Mouse (Mus musculus) intestine, embryonic 16.5 days (tissue): Measurements from ENCODE around the gene Por. TPM values are rescaled to one million over a fixed set of nuclear protein-coding genes. Genes with fewer than 3 reads are reported as not detected.

Source experiments
- ATAC-seq: fragments of 200-750 bp; cut with Nextera tagmentation; 2 replicates; pipeline ENCODE4 v1.8.0; 2017; ENCODE audit warnings: moderate TSS enrichment, moderate library complexity
- H3K27ac ChIP-seq: fragments of 300-500 bp; sonication (generic); 2 replicates; pipeline ENCODE4 v1.5.1; 2014; ENCODE audit warnings: mild to moderate bottlenecking, low read length
- H3K27me3 ChIP-seq: fragments of 300-500 bp; sonication (generic); replicated peaks from 2 replicates; pipeline ENCODE4 v1.6.1; 2014; ENCODE audit warnings: low read length, control low read depth, mixed read lengths; ENCODE audit not compliant: control insufficient read depth, insufficient read depth
- H3K36me3 ChIP-seq: fragments of 300-500 bp; sonication (generic); 2 replicates; pipeline ENCODE4 v1.6.1; 2014; ENCODE audit warnings: low read length, control low read depth; ENCODE audit not compliant: control insufficient read depth, insufficient read depth
- H3K4me1 ChIP-seq: fragments of 300-500 bp; sonication (generic); 2 replicates; pipeline ENCODE4 v1.6.1; 2014; ENCODE audit warnings: low read length, control low read depth, mixed read lengths; ENCODE audit not compliant: control insufficient read depth, insufficient read depth
- H3K4me2 ChIP-seq: fragments of 300-500 bp; sonication (generic); 2 replicates; pipeline ENCODE4 v1.6.1; 2014; ENCODE audit warnings: low read depth, low read length, control low read depth
- H3K4me3 ChIP-seq: fragments of 300-500 bp; sonication (generic); 2 replicates; pipeline ENCODE4 v1.5.1; 2014; ENCODE audit warnings: mild to moderate bottlenecking, low read length
- H3K9ac ChIP-seq: fragments of 300-500 bp; sonication (generic); 2 replicates; pipeline ENCODE4 v1.6.1; 2014; ENCODE audit warnings: low read depth, low read length
- H3K9me3 ChIP-seq: fragments of 300-500 bp; sonication (generic); 2 replicates; pipeline ENCODE4 v1.6.1; 2016; ENCODE audit warnings: low read length, control low read depth; ENCODE audit not compliant: control insufficient read depth
- WGBS: fragments of 180-500 bp; shearing (Covaris S2); extraction: QIAGEN DNeasy Blood & Tissue Kit; methylation state at CpG from one replicate; pipeline ENCODE4 v1.1.7; 2014; 5-methylcytosine and 5-hydroxymethylcytosine counted together
- polyA plus RNA-seq: library from polyadenylated mRNA; unstranded; fragments of >200 nt; fragmentation: Nextera tagmentation; extraction: Ambion mirVana; gene quantifications from 2 replicates; pipeline ENCODE4 v1.2.1, GENCODE M21; 2015

The Por gene
- polyA plus RNA-seq, 1 experiment from 2014 or later, result 111 TPM

DNA sequence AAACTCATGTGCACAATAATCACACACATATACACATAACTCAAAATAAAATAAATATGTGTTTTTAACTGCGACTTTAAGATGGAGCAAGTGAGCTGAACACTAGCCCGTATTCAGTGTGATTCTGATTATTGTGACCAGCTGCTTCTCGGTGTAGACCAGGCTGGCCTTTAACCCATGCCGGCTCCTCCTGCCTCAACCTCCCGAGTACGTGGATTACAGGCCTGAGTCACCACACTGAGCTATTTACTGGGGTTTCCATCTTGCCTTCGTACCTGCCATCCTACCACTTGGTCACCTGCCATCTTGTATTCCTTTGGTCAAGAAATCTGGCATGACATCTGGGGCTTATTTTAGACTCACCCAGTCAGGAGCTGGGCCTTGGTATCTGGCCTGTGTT, 33.6 kb downstream of the Por start:
- ATAC-seq, result no peak
- H3K27me3 ChIP-seq, result no peaks in the 10 kb centered on the region
- no peak overlapping the region for H3K4me2 ChIP-seq
- no peaks in the 10 kb centered on the region for H3K4me1 ChIP-seq
- 93% methylated on average over 7 of the region's 7 CpGs for WGBS
- no peak overlapping the region for H3K4me3 ChIP-seq
- no peaks in the 10 kb centered on the region for H3K9me3 ChIP-seq
- H3K36me3 ChIP-seq, result peaks cover 6% of the 10 kb centered on the region; the same call in 1 of the 2 replicates
- H3K9ac ChIP-seq, result no peak overlapping the region
- no peak overlapping the region for H3K27ac ChIP-seq

DNA sequence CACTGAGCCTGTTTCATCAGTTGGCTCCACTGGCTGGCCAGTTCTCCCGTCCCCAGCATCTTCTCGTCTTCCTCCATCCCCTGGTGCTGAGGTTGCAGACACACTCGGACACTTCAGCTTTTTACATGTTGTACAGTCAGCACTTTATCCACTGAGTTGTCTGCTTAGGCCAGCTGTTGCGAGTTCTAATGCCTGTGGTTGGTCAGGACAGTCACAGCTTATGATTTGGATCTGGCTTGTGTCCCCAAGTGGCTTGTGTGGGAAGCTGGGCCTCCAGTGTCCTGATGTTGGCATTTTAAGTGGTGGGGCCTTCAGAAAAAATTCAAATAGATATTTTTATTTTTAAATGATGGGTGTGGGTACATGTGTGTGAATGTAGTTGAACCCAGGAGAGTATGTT, 35.5 kb downstream of the Por start:
- H3K4me1 ChIP-seq, result no peaks in the 10 kb centered on the region
- no peak overlapping the region for H3K4me2 ChIP-seq
- WGBS, result 89% methylated on average over 4 of the region's 4 CpGs
- no peak for ATAC-seq
- no peak overlapping the region for H3K27ac ChIP-seq
- H3K4me3 ChIP-seq, result no peak overlapping the region
- no peaks in the 10 kb centered on the region for H3K27me3 ChIP-seq
- peaks cover 9% of the 10 kb centered on the region; the same call in 1 of the 2 replicates for H3K36me3 ChIP-seq
- H3K9ac ChIP-seq, result no peak overlapping the region
- H3K9me3 ChIP-seq, result no peaks in the 10 kb centered on the region

GRCm38 (mm10) chr5:135707039-135707438, 37.2 kb downstream of the Por start:
- no peak overlapping the region for H3K9ac ChIP-seq
- ATAC-seq, result no peak
- WGBS, result 96% methylated on average over 13 of the region's 13 CpGs

GRCm38 (mm10) chr5:135707855-135708254, 38.0 kb downstream of the Por start:
- Histone ChIP-seq H3K27ac (no peak overlapping the region), H3K4me3 (no peak overlapping the region), H3K4me2 (no peak overlapping the region), H3K9ac (no peak overlapping the region), H3K4me1 (no peaks in the 10 kb centered on the region; the same call in 1 of the 2 replicates), H3K36me3 (peaks cover 9% of the 10 kb centered on the region; the same call in 1 of the 2 replicates), H3K9me3 (no peaks in the 10 kb centered on the region), H3K27me3 (no peaks in the 10 kb centered on the region)
- no peak for ATAC-seq
- 58% methylated on average over 1 of the region's 1 CpGs for WGBS

More at GRCm38 (mm10) chr5:135707039-135707438, 37.2 kb downstream of the Por start:
- no peak overlapping the region for H3K27ac ChIP-seq
- H3K4me3 ChIP-seq, result no peak overlapping the region
- H3K4me1 ChIP-seq, result no peaks in the 10 kb centered on the region
- no peak overlapping the region for H3K4me2 ChIP-seq
- H3K27me3 ChIP-seq, result no peaks in the 10 kb centered on the region
- no peaks in the 10 kb centered on the region for H3K9me3 ChIP-seq
- peaks cover 9% of the 10 kb centered on the region; the same call in 1 of the 2 replicates for H3K36me3 ChIP-seq

GRCm38 (mm10) chr5:135709716-135710115, 39.9 kb downstream of the Por start:
- H3K36me3 ChIP-seq, result peaks cover 9% of the 10 kb centered on the region; the same call in 1 of the 2 replicates
- no peak overlapping the region for H3K9ac ChIP-seq
- no peak overlapping the region for H3K27ac ChIP-seq
- H3K9me3 ChIP-seq, result no peaks in the 10 kb centered on the region
- WGBS, result 95% methylated on average over 5 of the region's 5 CpGs
- peaks cover 8% of the 10 kb centered on the region; the same call in 1 of the 2 replicates for H3K4me1 ChIP-seq
- ATAC-seq, result no peak
- H3K4me2 ChIP-seq, result no peak overlapping the region
- H3K27me3 ChIP-seq, result no peaks in the 10 kb centered on the region
- H3K4me3 ChIP-seq, result no peak overlapping the region

GRCm38 (mm10) chr5:135710599-135711214, 40.9 kb downstream of the Por start:
- Histone ChIP-seq H3K9ac (no peak overlapping the region), H3K4me1 (peaks cover 8% of the 10 kb centered on the region; the same call in 1 of the 2 replicates), H3K9me3 (no peaks in the 10 kb centered on the region), H3K36me3 (peaks cover 9% of the 10 kb centered on the region; the same call in 1 of the 2 replicates), H3K27me3 (no peaks in the 10 kb centered on the region), H3K4me2 (no peak overlapping the region), H3K4me3 (no peak overlapping the region), H3K27ac (no peak overlapping the region)
- 80% methylated on average over 7 of the region's 7 CpGs for WGBS
- no peak for ATAC-seq

GRCm38 (mm10) chr5:135711582-135712355, 41.9 kb downstream of the Por start:
- H3K36me3 ChIP-seq, result peaks cover 11% of the 10 kb centered on the region; the same call in 1 of the 2 replicates
- no peak for ATAC-seq
- WGBS, result 90% methylated on average over 13 of the region's 13 CpGs

DNA sequence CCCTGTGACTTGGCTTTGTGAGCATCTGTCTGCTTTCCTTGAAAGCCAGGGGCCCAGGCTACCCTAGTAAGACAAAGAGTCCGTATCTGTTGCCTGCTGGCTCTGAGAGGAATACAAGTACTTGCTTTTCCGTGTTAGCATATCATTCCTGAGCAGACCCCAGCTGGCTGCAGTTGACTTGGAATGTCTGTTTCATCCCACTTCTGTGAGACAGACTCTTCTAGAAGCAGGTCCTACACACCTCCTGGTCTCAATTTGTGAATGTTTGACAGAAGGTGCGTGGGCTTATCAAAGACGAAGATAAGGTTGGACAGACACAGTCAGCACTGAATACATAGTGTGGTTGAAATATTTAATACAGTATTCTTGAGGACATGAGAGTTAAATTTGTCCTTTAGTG, 43.0 kb downstream of the Por start:
- 53% methylated on average over 4 of the region's 4 CpGs for WGBS
- no peak overlapping the region for H3K27ac ChIP-seq
- ATAC-seq, result no peak

More at GRCm38 (mm10) chr5:135711582-135712355, 41.9 kb downstream of the Por start:
- no peaks in the 10 kb centered on the region for H3K9me3 ChIP-seq
- H3K4me1 ChIP-seq, result peaks cover 8% of the 10 kb centered on the region; the same call in 1 of the 2 replicates
- H3K27ac ChIP-seq, result no peak overlapping the region
- H3K9ac ChIP-seq, result no peak overlapping the region
- no peak overlapping the region for H3K4me3 ChIP-seq
- H3K27me3 ChIP-seq, result no peaks in the 10 kb centered on the region
- H3K4me2 ChIP-seq, result no peak overlapping the region

DNA sequence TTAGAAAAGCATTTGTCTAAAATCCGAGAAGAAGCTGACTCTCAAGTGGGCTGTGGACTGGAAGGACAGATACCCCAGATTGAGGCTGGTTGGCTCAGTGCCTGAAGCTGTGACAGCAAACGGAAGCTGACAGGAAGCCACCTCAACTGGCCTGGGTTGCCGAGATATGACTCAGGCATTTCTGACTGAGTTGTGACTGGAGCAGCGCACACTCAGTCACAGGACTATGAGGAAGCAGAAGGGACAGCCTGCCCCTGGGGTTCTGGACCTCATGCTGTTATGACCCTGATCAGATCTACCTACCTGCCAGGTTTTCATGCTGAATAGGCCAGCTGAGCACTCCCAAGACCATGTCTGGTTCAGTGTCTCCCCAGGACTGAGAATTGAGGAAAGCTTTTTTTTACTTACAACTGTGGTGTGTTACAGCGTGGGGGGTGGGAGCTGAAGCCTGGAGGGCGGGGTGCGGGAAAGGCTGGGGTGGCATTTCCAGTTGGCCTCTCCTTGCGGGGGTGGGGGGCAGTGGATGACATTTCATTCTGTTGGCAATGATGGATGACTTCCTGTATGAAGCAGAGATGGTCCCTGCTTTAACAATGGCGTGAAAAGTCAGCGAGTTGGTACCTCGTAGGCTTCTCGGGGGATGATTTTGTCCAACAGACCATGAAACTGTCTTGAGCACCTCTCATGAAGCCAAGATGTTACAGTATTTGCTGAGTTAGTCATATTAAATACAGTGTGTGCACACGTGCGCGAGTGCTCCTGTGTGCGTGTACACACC, 43.8 kb downstream of the Por start:
- Histone ChIP-seq H3K4me1 (peaks cover 8% of the 10 kb centered on the region; the same call in 1 of the 2 replicates), H3K27ac (no peak overlapping the region), H3K4me3 (no peak overlapping the region), H3K36me3 (peaks cover 6% of the 10 kb centered on the region; the same call in 1 of the 2 replicates), H3K4me2 (no peak overlapping the region), H3K9ac (no peak overlapping the region), H3K27me3 (no peaks in the 10 kb centered on the region), H3K9me3 (no peaks in the 10 kb centered on the region)
- peak; percentile 73 for ATAC-seq
- WGBS, result 65% methylated on average over 16 of the region's 16 CpGs

More for the DNA sequence above, 43.0 kb downstream of the Por start:
- H3K36me3 ChIP-seq, result peaks cover 6% of the 10 kb centered on the region; the same call in 1 of the 2 replicates
- no peak overlapping the region for H3K4me2 ChIP-seq
- H3K4me1 ChIP-seq, result peaks cover 8% of the 10 kb centered on the region; the same call in 1 of the 2 replicates
- no peak overlapping the region for H3K4me3 ChIP-seq
- no peaks in the 10 kb centered on the region for H3K9me3 ChIP-seq
- H3K27me3 ChIP-seq, result no peaks in the 10 kb centered on the region
- H3K9ac ChIP-seq, result no peak overlapping the region
